Mouse (Mus musculus) adrenal gland, adult 2 months (tissue): ENCODE measurements around the gene Cmip. TPM values are rescaled to one million over a fixed set of nuclear protein-coding genes. Genes with fewer than 3 reads are reported as not detected.
"Not testable (repeated sequence)": the region's sequence is repeated elsewhere in the genome, so short reads cannot be mapped to it uniquely, and the experiment has no call there.

Experiments
- DNase-seq: peaks from one replicate; pipeline ENCODE4 v3.0.0; 2021
- polyA plus RNA-seq: library from polyadenylated mRNA; depleted of rRNA; stranded (reverse); fragments of >200 nt; gene quantifications from 2 replicates; pipeline ENCODE4 v1.2.3, GENCODE M21; 2012
- total RNA-seq, 2 experiments: library from RNA; stranded (reverse); gene quantifications; 2 replicates each; pipeline ENCODE4 v1.2.3; 2021

The Cmip gene
- total and polyA plus RNA-seq, 3 experiments = 99.3 to 171 (median 133) TPM

DNA sequence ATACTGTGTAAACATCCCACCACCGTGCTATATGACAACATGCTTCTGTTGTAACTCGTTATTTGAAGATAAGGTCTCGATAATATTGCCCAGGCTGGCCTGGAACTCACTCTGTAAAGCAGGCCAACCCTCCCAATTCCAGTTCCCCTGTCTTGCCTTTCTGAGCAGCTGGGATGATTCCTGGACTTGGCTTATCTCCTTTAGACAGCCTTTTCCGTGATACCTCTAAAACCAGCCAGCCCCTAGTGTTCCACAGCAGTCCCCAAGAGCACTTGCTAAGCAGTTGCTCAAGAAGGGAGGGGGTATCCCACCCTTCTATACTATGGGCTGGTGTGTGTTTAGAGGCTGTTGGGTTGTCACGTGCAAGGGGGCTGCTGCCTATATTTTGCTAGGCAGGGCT lies 165.0 kb downstream of the Cmip start:
- DNase-seq = no peak

DNA sequence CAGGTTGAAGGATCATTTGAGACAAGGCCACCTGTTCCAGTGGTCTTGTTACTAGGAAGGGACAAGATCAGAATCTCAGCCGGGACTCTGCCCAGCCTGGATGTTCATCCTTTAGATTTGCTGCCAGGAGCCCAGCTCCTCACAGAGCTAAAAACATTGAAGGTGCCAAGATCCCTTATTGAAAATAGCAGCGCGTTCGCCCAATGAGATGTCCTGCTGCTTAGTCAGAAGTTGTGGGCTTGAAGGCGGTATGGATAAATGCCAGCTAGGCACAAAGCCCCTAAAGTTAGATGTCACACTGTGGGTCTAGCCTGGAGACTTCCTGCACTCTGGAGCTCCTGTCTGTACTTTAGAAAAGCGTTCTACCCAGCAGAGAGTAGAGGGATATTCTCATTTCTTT lies 165.5 kb downstream of the Cmip start:
- DNase-seq = no peak

DNA sequence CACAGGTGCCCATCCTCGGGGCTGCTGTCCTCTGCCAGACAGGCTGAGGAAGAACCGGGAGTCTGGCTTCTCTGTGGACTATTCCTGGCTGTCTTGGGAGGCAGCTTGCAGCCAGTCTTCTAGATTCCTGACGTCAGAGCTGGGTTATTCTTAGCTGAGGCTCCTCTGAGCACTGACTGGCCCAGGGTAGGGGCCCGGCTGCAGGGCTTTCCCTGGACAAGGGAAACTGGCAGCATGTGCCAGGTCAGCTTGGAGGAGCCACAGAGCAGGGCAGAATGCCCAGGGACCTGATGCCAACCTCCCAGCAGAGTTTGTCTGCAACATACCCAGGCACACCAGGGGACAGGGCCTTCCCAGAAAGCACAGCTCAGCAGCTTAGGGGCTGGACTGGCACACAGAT lies 166.2 kb downstream of the Cmip start:
- peak; percentile 74 for DNase-seq

DNA sequence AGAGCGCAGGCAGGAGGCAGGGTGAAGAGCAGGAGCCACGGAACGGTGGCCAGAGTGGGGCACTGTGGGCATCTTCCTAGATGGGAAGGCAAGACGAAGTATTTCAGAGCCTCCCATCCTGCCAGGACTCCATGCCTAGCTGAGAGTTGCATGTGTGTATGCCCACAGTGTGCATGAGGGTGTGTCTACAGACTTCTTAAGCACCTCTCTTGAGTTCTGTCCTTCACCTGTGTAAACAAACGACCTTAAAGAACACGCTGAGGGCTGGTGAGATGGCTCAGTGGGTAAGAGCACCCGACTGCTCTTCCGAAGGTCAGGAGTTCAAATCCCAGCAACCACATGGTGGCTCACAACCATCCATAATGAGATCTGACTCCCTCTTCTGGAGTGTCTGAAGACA lies 171.0 kb downstream of the Cmip start:
- DNase-seq = not testable (repeated sequence)

DNA sequence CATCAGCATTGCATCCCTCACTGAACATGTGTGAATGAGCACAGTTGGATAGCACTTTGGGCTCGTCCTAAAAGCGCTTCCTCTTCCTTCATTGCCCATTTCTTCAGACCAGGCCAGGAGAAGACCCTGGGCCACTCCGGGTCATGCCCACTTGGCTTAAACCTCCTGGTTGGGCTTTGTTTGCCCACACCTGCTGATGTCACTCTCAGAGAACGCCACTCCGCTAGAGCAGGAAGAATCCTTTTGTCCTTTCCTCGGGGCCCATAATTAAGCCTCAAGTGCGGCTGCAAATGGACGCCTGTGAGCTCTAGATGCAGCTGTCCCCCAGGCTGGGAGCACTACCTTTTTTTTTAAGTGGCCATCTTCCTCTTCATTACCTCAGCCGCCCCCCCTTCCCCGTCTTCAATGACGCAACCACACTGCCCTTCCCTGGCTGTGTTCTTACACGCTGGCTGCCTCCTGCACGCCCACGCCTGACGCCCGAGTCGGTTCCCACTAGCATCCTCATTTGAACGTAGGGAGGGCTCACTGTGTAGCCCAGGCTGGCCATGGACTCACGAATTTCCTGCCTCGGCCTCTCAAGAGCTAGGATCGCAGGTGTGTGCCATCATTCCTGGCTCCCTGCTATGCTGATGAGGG lies 171.8 kb downstream of the Cmip start:
- DNase-seq = no peak

DNA sequence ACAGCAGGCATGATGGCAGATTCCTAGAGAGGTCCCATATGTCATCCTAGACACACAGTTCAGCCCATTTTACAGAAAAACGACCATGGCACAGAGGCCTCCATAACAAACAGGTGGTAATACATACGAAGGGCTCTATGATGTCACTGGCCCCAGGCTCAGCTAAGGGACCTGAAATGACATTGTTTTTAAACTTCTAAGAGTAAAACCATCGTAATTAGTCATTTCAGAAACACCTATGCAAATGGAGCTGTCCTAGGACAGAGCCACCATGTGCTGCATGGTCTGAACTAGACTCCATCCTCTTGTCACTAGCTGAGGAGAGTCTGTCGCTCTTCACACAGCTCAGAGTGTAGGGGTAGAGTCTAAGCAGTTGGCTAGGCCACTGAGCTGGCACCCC lies 173.8 kb downstream of the Cmip start:
- no peak for DNase-seq

DNA sequence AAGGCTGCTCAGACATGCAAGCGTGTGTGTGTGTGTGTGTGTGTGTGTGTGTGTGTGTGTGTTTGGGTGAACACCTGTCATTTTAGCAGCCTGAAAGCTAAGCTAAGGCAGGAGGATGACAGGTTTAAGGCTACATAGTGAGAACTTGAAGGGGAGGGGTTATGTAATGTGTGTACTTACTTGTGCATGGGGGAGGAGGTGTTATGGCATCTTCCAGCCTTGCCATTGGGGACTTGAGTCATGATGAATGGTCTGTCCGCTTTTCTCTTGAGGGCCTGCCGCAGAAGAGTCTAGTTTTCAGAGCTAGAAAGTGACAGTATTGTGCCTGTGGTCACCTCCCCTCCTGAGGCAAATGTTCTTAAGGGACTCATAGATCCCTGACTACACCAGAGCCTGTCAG lies 174.7 kb downstream of the Cmip start:
- DNase-seq = no peak

DNA sequence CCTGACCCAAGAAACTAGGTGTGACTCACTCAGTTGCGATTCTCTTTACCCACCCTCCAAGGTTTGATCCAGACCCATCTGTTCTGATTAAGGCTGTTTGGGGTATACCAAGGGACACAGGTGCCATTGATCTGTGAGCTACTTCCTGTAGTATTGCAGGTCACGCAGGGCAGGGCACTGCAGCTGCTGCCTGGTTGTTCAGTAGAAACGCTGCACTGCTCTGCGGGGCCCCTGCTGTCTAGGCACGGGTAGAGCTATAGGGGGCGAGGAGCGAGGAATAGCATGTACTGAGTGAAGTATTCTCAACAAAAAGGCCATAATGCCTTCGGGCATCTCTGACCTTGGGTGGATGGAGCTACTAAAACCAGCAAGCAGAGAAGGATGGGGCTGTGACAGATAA lies 175.2 kb downstream of the Cmip start:
- DNase-seq = no peak

DNA sequence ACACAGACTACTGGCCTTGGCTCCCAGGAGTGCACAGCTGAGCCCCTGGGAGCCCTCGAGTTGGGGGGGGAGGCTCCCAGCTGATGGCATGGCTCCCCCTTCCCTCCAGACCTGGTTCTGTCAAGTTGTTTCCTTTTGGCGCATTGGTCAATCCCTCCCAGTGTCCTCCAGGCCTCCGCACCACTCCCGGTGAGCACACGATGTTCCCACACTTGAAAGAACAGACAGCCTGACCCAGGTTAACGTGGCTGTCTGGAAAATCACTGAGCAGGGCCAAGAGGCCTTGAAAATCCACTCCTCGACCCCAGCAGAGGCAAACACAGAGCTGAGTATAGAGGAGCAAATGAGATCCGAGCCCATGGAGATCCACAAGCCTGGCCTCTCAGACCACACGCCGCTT lies 177.1 kb downstream of the Cmip start:
- peak; percentile 25 for DNase-seq

DNA sequence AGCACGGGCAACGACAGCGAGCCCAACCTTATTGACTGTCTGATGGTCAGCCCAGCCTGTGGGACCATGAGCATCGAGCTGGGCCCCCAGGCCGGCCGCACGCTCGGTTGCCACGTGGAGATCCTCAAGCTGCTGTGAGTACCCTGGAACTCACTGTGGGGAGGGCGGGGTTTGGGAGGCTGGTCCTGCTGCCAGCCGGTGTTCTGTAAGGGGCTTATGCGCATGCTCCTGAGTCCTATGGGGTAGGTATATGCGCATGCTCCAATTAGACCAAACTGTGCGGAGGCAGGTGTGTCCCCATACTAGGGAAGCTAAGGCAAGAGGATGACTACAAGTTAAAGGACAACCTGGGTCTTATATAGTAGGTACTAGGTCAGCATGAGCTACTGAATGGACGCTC lies 179.9 kb downstream of the Cmip start:
- DNase-seq = no peak

DNA sequence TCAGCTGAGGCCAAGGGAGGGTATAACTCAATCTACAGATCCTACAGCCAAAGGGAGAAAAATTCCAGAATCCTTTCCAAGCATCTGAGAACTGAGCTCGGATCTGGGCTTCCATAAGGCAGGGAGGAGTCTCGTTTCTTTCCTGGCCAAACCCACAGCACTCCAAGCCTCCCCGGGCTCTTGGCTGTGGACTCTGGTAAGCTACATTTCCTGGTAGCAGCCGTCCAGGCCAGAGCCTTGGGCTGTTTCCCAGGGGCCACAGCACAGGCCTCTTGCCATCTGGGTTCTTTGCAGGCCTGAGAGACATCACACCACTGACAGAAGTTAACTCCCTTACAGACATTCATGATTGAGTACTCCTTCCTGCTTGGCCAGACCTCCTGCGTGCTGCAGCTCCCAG lies 180.8 kb downstream of the Cmip start:
- peak; percentile 25 for DNase-seq

DNA sequence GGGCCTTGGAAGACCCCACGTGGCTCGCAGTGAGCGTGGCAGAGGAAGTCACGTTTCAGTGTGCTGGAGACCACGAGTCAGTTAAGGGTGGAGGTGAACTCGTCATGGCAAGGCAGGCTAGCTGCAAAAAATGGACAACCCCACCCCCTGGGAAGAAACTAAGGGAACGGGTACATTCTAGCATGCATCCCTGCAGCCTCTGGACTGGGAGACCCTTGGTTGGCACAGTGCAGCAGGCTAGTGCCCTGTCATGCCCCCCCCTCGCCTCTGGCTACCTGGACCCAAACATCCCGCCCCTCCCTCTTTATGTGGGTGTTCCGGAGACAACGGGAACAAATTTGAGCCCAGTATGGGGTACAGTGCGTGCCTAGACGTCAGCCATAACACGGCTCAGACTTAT lies 183.5 kb downstream of the Cmip start:
- no peak for DNase-seq

DNA sequence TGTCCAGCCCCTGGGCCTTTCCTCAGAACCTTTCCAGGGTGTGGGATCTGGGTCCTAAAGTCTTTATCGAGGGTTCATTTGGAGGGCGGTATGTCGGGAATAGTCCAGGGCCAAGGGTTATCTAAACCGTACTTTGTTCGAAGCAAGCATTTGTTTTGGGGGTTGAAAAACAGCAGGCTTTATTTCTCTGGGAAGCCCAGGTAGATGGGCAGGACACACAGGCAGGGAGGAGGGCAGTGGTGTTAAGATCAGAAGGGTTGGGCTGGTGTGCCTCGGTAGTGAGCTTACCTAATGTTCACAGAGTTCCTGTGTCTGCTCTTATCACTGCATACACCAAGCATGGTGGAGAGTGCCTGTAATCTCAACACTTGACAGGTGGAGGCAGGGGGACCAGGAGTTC lies 183.9 kb downstream of the Cmip start:
- no peak for DNase-seq

DNA sequence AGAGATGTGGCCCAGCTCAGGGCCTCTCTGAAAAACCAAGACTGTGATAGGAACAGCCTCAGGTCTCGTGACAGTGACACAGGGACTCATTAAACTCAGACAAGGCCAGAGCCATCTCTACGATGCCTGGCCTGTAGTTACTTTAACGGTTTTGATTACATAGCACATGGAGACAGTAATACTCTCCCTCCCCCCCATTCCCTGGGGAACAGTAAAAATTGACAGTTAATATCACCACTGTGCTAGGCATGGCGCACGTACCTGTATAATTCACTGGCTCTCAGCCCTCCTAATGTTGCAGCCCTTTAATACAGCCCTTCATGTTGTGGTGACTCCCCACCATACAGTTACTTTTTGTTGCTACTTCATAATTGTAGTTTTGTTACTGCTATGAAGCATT lies 188.6 kb downstream of the Cmip start:
- no peak for DNase-seq

DNA sequence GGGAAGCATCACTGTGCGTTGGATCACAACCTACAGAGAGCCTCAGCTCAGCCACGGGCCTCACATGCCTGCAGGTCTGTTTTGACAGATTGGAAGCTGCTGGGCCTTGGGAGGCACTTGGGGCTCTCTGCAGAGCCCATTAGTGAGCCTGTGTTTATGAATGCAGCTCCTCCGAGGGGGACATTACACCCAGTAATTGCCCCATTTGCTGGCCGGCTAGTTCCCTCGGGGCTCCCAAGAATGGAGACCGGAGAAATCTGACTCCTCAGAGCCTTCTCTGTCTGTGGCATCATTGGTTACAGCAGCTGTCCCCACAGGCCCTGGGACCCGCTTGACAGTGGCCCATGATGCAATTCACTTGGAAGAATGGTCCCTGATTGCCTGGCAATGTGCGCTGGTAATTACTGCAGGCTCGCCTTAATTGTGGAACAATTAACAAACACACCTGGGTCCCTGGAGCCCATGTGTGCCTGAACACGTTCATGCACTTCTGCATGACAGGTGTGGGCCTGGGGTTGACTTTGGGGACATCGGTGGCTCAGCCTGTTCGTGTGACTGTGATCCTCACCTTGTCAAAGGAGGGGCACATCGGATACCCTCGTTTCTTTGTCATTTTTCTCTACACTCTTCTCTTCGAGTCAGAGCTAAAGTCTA lies 189.6 kb downstream of the Cmip start:
- no peak for DNase-seq

DNA sequence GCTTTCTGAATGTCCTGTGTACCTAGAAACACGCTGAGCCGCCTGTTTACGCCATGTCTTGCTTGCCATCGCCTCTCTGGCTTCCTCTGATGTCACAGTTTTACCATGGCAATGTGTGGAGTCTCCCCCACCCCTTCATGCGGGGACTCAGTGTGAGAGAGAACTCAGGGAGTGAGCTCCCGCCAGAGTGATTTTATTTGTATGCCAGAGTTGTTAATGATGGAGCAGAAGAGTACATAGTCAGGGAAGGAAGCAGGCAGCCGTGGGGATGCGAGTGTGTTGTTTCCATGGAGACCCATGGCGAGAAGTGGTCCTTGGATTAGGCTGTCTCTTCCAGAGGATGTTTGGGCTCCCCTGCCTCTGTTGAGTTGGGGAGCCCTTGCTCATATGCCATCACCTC lies 194.2 kb downstream of the Cmip start:
- DNase-seq = no peak

DNA sequence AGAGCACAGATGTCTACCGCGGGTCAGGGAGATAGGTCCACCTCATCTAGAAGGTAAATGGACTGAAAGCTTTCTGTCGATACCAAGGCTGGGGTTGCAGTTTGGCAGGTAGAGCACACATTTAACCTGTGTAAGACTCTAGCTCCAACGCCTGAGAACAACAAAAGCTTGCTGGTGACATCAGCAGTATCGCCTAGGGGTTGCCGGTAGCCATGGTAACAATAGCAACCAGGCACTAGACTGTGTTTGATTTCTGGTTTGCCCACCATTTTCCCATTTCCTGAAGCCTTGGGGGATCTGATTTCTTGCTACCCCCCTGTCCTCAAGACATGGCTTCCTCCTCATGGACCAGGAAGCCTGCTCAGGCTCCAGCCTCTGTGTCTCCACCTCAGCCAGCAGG lies 197.1 kb downstream of the Cmip start:
- DNase-seq = no peak

DNA sequence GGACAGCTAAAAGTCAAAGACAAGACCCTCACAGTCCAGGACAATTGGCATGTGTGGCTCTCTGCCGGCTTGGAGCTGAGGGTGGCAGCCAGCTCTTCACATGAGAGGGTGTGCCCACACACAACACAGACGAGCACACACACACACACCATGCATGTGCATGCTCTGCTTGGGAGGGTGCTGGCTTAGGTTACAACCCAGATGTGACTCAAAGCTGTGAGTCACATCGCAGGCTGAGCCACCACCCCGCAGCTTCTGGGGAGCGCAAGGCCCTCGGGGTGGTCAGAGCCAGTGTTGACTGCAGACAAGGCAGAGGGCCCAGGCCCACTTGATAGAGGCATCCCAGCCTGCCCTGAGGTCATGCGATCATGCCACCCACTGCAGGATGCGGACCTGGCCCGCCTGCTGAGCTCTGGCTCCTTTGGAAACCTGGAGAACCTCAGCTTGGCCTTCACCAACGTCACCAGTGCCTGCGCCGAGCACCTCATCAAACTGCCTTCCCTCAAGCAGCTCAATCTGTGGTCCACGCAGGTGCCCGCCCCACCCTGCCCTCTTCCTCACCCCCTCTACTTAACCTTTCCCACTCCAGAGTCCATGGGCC lies 197.8 kb downstream of the Cmip start:
- DNase-seq = peak; percentile 67

DNA sequence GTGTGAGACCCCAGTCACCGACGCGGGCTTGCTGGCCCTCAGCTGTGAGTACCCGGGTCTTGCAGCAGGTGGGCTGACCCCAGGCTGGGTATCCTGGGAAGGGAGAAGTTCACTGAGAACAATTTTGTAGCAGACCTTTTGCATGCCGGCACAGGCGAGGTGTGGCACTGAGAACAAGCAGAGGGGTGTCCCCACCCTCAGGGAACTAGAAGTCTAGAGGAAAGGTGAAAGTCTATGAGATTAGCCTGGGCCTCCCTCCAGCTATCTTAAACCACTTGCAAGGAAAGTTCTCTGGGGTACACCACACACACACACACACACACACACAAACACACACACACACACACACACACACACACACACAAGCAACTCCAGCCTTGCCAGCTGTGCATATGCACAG lies 198.8 kb downstream of the Cmip start:
- no peak for DNase-seq

DNA sequence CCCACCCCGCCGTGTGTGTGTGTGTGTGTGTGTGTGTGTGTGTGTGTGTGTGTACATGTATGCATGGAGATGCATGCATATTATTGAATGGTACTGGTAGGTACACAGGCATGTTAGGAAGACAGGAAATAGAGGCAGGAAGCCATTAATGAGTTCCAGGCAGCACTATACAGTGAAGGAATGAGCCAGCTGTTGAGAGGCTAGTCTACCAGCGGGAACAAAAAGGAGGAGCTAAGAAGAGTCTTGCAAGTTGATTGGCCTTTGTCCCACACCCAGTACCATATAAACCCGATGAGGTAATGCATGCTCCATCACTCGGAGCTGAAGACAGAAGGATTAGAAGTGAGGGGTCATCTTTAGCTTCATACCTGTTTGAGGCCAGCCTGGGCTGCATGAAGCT lies 201.6 kb downstream of the Cmip start:
- no peak for DNase-seq

DNA sequence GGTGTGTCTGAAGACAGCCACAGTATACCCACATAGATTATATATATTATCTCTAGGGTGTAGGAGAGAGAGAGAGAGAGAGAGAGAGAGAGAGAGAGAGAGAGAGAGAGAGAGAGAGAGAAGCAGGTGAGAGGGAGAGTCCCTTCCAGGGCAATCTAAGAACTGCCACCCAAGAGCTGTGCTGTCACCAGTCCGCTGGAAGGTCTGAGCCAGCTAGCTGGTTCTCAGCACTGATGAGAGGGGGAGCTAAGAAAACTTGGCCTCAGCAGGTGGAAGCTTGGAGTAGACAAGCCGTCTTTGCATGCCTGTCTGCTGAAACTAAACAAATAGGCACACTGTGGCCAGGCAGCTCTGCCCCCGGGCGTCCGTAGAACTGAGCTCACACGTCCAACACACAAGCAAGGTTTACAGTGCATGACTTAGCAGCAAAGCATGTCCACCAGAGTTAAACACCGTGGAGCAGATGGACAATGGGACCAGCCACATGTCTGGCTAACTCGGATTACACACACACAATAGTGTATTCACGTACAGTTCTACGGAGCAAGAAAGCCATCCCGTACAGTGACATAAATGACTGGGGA lies 205.9 kb downstream of the Cmip start:
- no peak for DNase-seq

DNA sequence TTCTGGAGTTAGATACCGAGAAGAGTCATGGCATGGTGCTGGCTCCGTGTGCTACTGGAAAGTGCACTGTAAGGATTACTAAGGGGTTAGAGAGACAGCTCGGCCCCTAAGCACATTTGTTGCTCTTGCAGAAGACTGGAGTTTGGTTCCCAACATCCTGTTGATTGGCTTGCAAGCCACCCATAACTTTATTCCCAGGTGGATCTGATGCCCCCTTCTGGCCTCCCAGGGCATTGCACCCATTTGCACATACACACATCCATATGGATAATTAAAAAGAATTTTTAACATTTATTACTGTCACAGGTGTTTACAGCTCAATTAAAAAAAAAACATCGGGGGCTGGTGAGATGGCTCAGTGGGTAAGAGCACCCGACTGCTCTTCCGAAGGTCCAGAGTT lies 207.7 kb downstream of the Cmip start:
- no peak for DNase-seq

DNA sequence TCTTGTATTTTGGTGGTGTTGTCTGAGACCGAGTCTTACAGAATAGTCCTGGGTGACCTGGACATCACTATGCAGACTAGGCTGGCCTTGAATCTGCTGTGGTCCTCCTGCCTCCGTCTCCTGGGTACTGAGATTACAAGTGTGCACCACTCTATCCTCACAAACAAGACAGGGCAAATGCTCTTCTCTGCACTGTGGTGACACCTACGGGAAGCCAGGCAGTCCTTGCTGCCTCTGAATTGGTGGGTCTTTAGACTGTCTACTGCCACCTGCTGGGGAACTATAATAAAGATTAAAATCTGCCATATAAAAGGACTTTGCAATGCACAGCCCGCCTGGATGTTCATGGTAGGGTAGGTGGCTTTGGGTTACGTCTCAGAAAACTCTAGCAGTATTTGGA lies 208.4 kb downstream of the Cmip start:
- DNase-seq = peak; percentile 53

DNA sequence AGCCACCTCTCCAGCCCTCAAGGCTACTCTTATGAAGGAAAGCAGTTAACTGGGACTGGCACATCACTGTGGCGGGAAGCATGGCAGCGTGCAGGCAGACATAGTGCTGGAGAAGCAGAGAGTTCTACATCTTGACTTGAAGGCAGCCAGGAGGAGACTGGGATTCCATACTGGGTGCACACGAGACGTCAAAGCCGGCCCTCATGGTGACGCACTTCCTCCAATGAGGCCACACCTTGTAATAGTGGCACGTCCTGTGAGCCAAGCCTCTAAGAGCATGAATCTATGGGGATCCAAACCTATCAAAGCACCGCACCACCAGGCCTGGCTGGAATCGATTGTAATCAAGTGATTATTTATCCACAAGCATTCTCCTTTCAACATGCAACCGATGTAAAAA lies 210.6 kb downstream of the Cmip start:
- no peak for DNase-seq
